Mouse (Mus musculus) limb, embryonic 11.5 days (tissue): ENCODE measurements around the gene St3gal2. TPM values are rescaled to one million over a fixed set of nuclear protein-coding genes. Genes with fewer than 3 reads are reported as not detected.

Experiments
- ATAC-seq: fragments of 200-750 bp; cut with Nextera tagmentation; 2 replicates; pipeline ENCODE4 v1.8.0; 2017; ENCODE audit warnings: low read depth; ENCODE audit not compliant: insufficient number of reproducible peaks, low FRiP score, low TSS enrichment
- DNase-seq: peaks from one replicate; pipeline ENCODE4 v3.0.0-alpha.2; 2015; ENCODE audit warnings: low spot score
- H3K27ac ChIP-seq: fragments of 300-500 bp; sonication (generic); replicated peaks from 2 replicates; pipeline ENCODE4 v1.5.1; 2014; ENCODE audit warnings: low read depth, mild to moderate bottlenecking, low read length
- H3K27me3 ChIP-seq: fragments of 300-500 bp; sonication (generic); 2 replicates; pipeline ENCODE4 v1.6.1; 2014; ENCODE audit warnings: mild to moderate bottlenecking, low read length, mixed read lengths; ENCODE audit not compliant: control insufficient read depth, insufficient read depth
- H3K36me3 ChIP-seq: fragments of 300-500 bp; sonication (generic); 2 replicates; pipeline ENCODE4 v1.6.1; 2014; ENCODE audit warnings: mild to moderate bottlenecking, low read length, moderate library complexity, mixed read lengths; ENCODE audit not compliant: control insufficient read depth, insufficient read depth
- H3K4me1 ChIP-seq: fragments of 300-500 bp; sonication (generic); 2 replicates; pipeline ENCODE4 v1.6.1; 2014; ENCODE audit warnings: low read length, mixed read lengths; ENCODE audit not compliant: control insufficient read depth, insufficient read depth
- H3K4me2 ChIP-seq: fragments of 300-500 bp; sonication (generic); 2 replicates; pipeline ENCODE4 v1.6.1; 2014; ENCODE audit warnings: low read depth, mild to moderate bottlenecking, moderate library complexity; ENCODE audit not compliant: severe bottlenecking
- H3K4me3 ChIP-seq: fragments of 300-500 bp; sonication (generic); 2 replicates; pipeline ENCODE4 v1.5.1; 2014; ENCODE audit warnings: low read depth, low read length
- H3K9ac ChIP-seq: fragments of 300-500 bp; sonication (generic); 2 replicates; pipeline ENCODE4 v1.6.1; 2014; ENCODE audit warnings: mild to moderate bottlenecking, low read length
- H3K9me3 ChIP-seq: fragments of 300-500 bp; sonication (generic); 2 replicates; pipeline ENCODE4 v1.6.1; 2016; ENCODE audit warnings: low read length; ENCODE audit not compliant: control insufficient read depth
- WGBS: fragments of 180-500 bp; shearing (Covaris S2); extraction: QIAGEN DNeasy Blood & Tissue Kit; methylation state at CpG from one replicate; pipeline ENCODE4 v1.1.7; 2014; 5-methylcytosine and 5-hydroxymethylcytosine counted together
- polyA plus RNA-seq: library from polyadenylated mRNA; unstranded; fragments of >200 nt; fragmentation: Nextera tagmentation; extraction: Ambion mirVana; gene quantifications from 2 replicates; pipeline ENCODE4 v1.2.1, GENCODE M21; 2014

St3gal2 gene
- polyA plus RNA-seq, 1 experiment from 2014 or later = 19.5 TPM

DNA sequence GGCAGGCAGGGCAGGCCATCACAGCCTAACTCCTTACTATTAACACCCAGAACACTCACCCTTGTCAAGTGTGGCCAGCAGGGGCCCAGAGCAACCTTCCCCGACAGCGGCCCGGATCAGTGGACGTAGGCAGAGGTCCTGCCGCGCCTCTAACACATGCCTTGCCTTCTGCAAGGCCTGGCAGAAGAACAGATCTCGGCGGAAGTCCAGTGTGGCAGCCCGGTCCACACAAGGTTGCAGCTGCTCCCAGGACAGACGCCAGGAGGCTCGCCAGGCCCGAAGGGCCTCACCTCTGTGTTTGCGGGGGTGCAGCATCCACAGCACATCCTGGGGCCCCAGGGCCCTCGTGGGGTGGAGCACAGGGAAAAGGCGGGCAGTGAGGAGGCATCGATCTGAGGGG lies 30.9 kb upstream of the St3gal2 start:
- H3K27me3 ChIP-seq = no peaks in the 10 kb centered on the region
- 89% methylated on average over 16 of the region's 16 CpGs for WGBS
- no peak for DNase-seq

DNA sequence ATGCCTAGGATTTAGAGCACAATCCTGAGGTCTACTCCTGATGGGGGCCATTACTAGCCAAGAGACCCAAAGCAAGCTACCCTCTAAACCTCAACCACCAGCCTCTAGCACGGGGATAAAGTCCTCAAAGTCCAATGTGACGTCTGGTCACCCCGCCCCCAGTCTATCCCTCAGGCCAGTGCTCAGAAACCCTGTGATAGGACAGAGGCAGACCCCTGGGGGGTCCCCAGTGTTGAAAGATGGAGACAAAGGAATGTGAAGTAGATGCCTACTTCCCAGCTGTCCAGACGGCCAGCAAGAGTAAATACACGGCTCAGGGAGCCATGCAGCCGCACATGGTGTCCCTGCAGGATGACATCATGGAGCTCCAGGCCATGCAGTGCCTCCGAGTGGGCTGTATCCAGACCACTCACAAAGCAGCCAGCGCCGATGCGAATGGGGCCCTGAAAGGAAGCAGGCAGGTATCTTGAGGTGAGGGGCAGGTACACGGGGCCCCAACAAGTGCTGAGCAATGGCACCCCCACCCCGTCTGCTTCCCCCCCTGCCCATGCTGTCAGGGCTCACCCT lies 29.7 kb upstream of the St3gal2 start:
- ATAC-seq = no peak
- WGBS = 85% methylated on average over 12 of the region's 12 CpGs
- H3K4me1 ChIP-seq = no peaks in the 10 kb centered on the region

More for the DNA sequence above, 30.9 kb upstream of the St3gal2 start:
- no peaks in the 10 kb centered on the region for H3K4me1 ChIP-seq
- no peak overlapping the region for H3K9ac ChIP-seq
- no peak overlapping the region for H3K4me3 ChIP-seq
- H3K9me3 ChIP-seq = no peaks in the 10 kb centered on the region
- no peak overlapping the region for H3K4me2 ChIP-seq
- no peak for ATAC-seq
- H3K27ac ChIP-seq = no peak overlapping the region
- H3K36me3 ChIP-seq = peaks cover 10% of the 10 kb centered on the region; the same call in 1 of the 2 replicates

DNA sequence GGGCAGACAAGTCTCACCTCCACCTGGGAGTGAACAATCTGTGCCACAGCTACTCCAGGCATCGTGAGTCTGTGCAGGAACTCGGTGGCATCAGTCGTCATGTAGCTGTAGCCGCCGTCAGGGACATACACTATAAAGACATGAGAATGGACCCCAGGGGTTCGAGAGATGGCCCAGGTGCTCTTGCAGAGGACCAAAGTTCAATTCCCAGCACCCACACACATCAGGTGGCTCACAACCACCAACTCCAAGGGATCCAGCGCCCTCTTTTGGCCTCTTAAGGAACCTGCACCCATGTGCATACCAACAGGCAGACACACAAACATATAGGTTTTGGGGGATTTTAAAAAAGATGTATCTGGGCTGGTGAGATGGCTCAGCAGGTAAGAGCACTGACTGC lies 27.7 kb upstream of the St3gal2 start:
- no peak overlapping the region for H3K4me2 ChIP-seq
- H3K9ac ChIP-seq = no peak overlapping the region
- no peaks in the 10 kb centered on the region for H3K27me3 ChIP-seq
- H3K27ac ChIP-seq = no peak overlapping the region
- peaks cover 6% of the 10 kb centered on the region; the same call in 1 of the 2 replicates for H3K36me3 ChIP-seq
- no peaks in the 10 kb centered on the region for H3K9me3 ChIP-seq
- H3K4me3 ChIP-seq = no peak overlapping the region
- ATAC-seq (no peak), DNase-seq (no peak)
- H3K4me1 ChIP-seq = no peaks in the 10 kb centered on the region
- WGBS = 89% methylated on average over 7 of the region's 7 CpGs

More for the DNA sequence above, 29.7 kb upstream of the St3gal2 start:
- no peaks in the 10 kb centered on the region for H3K27me3 ChIP-seq
- no peak overlapping the region for H3K4me3 ChIP-seq
- no peak overlapping the region for H3K9ac ChIP-seq
- H3K9me3 ChIP-seq = no peaks in the 10 kb centered on the region
- H3K27ac ChIP-seq = no peak overlapping the region
- no peak overlapping the region for H3K4me2 ChIP-seq
- peaks cover 10% of the 10 kb centered on the region; the same call in 1 of the 2 replicates for H3K36me3 ChIP-seq
- no peak for DNase-seq

DNA sequence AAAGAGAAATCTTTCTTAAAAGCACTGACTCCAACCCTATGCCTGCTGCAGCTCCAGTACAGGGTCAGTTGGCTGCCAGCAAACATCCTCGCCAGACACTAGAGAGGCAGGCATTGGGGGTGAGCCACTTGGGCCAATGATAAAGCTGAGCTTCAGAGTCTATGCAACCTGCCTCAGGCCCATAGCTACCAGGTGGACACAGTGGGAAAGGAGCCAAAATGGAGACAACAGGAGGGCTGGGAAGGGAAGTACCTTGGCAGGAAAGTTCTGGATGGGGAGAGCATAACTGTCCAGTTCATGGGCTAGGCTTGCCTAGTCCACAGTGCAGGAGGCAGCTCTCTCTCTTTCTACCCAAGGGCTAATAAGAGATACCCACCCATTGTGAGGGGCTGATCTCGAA lies 26.8 kb upstream of the St3gal2 start:
- H3K36me3 ChIP-seq = peaks cover 6% of the 10 kb centered on the region; the same call in 1 of the 2 replicates

DNA sequence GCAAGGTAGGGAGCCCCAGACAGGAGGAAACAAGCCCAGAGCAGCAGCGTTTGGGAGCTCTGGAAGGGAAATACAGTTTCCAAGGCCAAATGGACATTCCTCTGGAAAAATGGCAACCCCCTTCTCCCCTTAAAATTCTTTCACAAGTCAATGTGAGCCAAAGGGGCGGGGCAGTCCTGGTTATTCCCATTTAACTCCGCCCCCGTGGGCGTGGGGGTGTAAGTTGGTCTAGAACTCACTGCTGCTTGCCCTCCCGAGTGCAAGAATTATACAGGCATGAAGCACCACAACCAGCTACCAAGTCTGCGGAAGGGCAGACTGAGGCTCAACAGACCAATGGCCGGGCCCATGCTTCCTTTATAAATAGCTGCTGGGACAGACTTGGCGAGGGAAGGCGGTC lies 24.9 kb upstream of the St3gal2 start:
- ATAC-seq (no peak), DNase-seq (no peak)
- H3K4me2 ChIP-seq = no peak overlapping the region
- H3K9ac ChIP-seq = no peak overlapping the region
- 86% methylated on average over 10 of the region's 10 CpGs for WGBS
- H3K36me3 ChIP-seq = no peaks in the 10 kb centered on the region
- no peak overlapping the region for H3K4me3 ChIP-seq
- no peaks in the 10 kb centered on the region for H3K4me1 ChIP-seq
- no peak overlapping the region for H3K27ac ChIP-seq
- H3K27me3 ChIP-seq = no peaks in the 10 kb centered on the region
- H3K9me3 ChIP-seq = no peaks in the 10 kb centered on the region

More for the DNA sequence above, 26.8 kb upstream of the St3gal2 start:
- H3K27ac ChIP-seq = no peak overlapping the region
- WGBS = 81% methylated on average over 2 of the region's 2 CpGs
- H3K4me3 ChIP-seq = no peak overlapping the region
- DNase-seq (no peak), ATAC-seq (no peak)
- no peak overlapping the region for H3K4me2 ChIP-seq
- H3K9me3 ChIP-seq = no peaks in the 10 kb centered on the region
- H3K27me3 ChIP-seq = no peaks in the 10 kb centered on the region
- no peaks in the 10 kb centered on the region for H3K4me1 ChIP-seq
- no peak overlapping the region for H3K9ac ChIP-seq

DNA sequence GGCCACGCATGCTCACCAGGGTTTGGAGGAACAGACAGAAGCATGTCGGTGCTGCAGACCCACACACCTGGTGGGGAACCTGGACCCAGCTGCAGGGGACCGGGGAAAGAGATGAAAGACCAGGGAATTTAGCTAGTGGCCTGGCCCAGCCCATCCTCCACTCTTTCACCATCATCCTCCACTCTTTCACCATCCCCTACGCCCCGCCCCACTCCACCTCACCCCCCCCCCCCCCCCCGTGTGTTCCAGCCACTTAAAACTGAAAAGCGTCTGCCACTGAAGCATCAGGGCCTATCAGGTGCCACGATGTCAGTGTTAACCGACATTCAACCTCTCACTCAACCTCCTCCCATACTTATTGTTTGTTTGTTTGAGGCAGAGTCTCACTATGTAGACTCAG lies 24.5 kb upstream of the St3gal2 start:
- Histone ChIP-seq H3K36me3 (no peaks in the 10 kb centered on the region), H3K27ac (no peak overlapping the region), H3K9me3 (no peaks in the 10 kb centered on the region), H3K4me3 (no peak overlapping the region), H3K9ac (no peak overlapping the region), H3K4me1 (no peaks in the 10 kb centered on the region), H3K27me3 (no peaks in the 10 kb centered on the region), H3K4me2 (no peak overlapping the region)
- DNase-seq (no peak), ATAC-seq (no peak)
- 82% methylated on average over 8 of the region's 9 CpGs for WGBS

DNA sequence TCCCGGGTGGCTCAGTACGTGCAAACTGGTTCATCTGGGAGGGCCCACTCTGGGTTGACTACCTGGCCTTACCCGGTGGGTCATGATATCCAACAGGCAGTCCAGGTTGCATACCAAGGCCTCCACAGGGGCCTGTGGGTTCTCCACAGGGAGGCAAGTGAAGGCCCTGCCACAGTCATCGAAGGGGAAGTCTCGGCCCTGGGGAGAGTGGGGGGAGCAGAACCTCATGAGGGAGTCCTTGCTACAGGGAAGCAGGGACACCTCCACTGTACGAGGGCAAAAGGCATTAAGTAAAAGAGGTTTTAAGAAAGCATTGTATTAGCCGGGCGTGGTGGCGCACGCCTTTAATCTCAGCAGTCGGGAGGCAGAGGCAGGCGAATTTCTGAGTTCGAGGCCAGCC lies 23.9 kb upstream of the St3gal2 start:
- no peak overlapping the region for H3K9ac ChIP-seq
- H3K4me1 ChIP-seq = no peaks in the 10 kb centered on the region
- H3K27me3 ChIP-seq = no peaks in the 10 kb centered on the region
- DNase-seq (no peak), ATAC-seq (no peak)
- H3K4me2 ChIP-seq = no peak overlapping the region
- no peak overlapping the region for H3K4me3 ChIP-seq
- no peaks in the 10 kb centered on the region for H3K9me3 ChIP-seq
- no peaks in the 10 kb centered on the region for H3K36me3 ChIP-seq
- WGBS = 95% methylated on average over 13 of the region's 13 CpGs
- no peak overlapping the region for H3K27ac ChIP-seq

DNA sequence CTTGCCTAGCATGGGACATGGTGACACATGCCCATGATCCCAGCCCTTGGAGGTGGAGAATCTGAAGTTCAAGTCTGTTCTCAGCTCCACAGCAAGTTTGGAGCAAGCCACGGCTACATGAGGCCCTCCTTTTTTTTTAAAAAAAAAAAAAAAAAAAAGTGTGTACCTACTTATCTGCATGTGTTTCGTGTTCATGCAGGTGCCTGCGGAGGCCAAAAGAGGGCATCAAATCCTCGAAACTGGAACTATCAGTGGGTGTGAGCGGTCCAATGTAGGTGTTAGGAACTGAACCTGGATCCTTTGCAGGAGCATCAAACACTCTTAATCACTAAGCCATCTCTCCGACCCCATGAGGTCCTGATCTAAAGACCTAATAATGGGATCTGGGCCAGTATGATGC lies 22.2 kb upstream of the St3gal2 start:
- ATAC-seq = no peak

DNA sequence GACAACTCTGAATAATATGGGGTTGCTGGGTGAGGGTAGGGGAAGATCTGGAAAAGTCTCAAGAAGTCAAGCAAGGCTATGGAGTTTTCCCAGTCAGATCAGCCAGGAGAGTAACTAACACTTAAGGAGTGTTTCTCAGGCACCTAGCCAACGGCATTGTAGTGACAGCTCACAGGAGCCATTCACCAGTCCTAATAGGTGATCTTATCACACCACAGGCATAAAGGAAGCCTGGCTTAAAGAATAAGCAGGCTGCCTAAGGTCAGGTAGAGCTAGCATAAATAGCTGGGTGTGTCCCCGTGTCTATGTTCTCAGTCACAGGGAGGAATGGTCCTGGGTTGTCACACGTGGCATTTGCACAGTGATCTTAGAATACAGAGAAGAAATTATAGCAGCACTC lies 18.7 kb upstream of the St3gal2 start:
- H3K36me3 ChIP-seq = no peaks in the 10 kb centered on the region
- H3K9me3 ChIP-seq = no peaks in the 10 kb centered on the region
- ATAC-seq (no peak), DNase-seq (no peak)
- H3K27ac ChIP-seq = no peak overlapping the region
- H3K4me1 ChIP-seq = no peaks in the 10 kb centered on the region
- H3K4me2 ChIP-seq = no peak overlapping the region
- 71% methylated on average over 3 of the region's 3 CpGs for WGBS
- H3K27me3 ChIP-seq = no peaks in the 10 kb centered on the region
- no peak overlapping the region for H3K4me3 ChIP-seq
- H3K9ac ChIP-seq = no peak overlapping the region

More for the DNA sequence above, 22.2 kb upstream of the St3gal2 start:
- no peak for DNase-seq
- H3K4me1 ChIP-seq = no peaks in the 10 kb centered on the region
- H3K4me3 ChIP-seq = no peak overlapping the region
- no peaks in the 10 kb centered on the region for H3K27me3 ChIP-seq
- 92% methylated on average over 6 of the region's 6 CpGs for WGBS
- H3K9ac ChIP-seq = no peak overlapping the region
- no peaks in the 10 kb centered on the region for H3K36me3 ChIP-seq
- H3K9me3 ChIP-seq = no peaks in the 10 kb centered on the region
- H3K4me2 ChIP-seq = no peak overlapping the region
- H3K27ac ChIP-seq = no peak overlapping the region
